Mouse (Mus musculus): ENCODE measurements around the gene Bbof1.
A peak's percentile ranks its signal among the peaks of the same experiment; 100 is the strongest.

Gene Bbof1

GRCm38 (mm10) chr12:84400653-84401052, 8.2 kb upstream of the Bbof1 start:
- DNase-seq: no peak

- DNase-seq: no peak
Observed at GRCm38 (mm10) chr12:84402923-84403322, 5.9 kb upstream of the Bbof1 start.

DNA sequence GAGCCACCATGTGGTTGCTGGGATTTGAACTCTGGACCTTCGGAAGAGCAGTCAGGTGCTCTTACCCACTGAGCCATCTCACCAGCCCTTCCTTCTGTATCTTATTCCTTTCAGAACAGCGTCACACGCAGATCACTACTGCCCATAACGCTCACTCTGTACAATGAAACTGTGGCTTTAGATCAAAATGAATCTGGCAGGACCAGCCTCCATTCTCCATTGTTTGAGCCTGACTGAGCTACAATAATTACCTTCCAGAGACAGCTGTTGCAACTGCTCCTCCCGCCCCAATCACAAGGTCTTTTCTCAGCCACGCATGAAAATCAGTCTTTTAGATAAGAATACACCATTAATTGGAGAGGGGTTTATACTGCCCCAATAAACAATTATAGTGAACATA, 4.3 kb upstream of the Bbof1 start:
- no peak for DNase-seq

- DNase-seq: no peak
Observed at GRCm38 (mm10) chr12:84407259-84407658, 1.6 kb upstream of the Bbof1 start.

DNA sequence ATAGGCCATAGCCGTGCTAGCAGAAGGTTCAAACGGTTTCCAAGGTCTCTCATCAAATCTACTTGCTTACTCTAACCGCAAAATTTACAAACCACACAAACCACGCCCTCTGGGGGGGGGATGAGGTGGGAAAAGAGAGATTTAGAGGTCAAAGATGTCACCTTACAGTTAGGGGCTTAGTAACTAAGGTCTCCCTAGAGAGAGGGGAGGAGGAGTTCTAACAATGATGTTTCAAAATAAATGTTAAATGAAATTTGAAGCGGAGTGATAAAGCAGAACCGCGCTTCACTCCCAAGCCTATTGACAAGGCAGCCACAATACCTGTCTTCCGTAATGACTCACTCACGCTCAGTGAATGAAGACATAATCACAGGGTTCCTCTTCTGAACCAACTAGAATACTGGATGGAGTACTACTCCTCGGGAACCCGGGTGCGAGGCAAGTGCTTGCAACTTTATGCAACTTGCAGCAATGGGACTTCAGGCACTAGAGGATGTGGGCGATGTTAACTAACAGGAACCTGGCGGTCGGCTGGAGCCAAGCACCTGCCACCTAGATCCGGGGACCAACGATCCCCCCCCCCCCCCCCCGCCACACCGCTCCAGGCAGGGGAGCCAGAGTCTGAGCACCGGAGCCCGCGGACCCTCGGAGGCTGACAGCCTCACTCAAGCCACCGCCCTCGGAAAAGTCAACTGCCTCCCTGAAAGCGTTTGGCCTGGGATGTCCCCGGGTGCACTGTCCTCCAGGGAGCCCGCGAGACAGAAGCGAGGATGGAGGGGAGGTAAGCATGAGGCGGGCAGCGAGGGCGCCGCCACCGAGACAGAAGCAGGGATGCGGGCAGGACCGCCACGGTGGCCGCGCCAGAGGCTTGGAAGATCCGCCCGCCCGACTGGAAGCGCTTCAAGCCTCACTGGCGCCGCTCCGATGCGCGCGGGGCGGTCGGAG, 725 bp upstream of the Bbof1 start:
- peak; percentile 48 for DNase-seq

DNA sequence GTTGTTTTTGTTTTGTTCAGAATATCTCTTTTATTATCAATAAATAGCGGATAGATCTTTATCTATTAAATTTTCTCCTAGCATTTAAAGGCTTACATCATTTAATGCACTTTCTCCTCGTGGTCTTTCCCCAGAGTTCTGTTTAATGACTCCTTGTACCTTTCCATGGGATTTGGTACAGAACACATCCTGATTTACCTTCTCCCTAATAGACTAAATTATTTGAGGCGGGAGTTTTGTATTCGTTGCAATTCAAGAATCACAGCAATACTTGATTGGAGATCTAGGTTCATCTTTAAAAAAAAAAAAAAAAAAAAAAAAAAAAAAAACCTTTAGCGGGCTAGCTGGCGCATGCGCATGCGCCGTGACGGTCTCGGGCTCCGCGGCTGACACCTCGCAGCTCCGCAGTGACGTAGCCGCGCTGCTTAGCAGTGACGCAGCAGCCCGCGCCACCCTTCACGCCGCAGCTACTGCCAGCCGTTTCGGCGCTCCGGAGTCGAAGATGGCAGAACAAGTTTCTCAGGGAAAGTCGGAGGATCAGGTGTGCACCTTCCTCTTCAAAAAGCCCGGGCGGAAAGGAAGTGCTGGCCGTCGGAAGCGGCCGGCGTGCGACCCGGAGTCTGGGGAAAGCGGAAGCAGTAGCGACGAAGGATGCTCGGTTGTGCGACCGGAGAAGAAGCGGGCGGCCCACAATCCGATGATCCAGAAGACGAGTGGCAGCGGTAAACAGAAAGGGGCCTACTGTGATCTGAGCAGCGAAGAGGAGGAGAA, 8.1 kb downstream of the Bbof1 start, which contains the start of gene Rnf113a2:
TSS of gene Rnf113a2 (plus strand) at position 363 of the 771 bp plus-strand sequence.
- peak; percentile 84 for DNase-seq

DNA sequence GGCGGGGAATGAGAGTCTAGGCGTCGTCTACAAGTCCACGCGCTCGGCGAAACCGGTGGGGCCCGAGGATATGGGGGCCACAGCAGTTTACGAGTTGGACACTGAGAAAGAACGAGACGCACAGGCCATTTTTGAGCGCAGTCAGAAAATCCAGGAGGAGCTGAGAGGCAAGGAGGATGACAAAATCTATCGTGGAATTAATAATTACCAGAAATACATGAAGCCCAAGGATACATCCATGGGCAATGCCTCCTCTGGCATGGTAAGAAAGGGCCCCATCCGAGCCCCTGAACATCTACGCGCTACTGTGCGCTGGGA, 8.7 kb downstream of the Bbof1 start:
- no peak for DNase-seq

DNA sequence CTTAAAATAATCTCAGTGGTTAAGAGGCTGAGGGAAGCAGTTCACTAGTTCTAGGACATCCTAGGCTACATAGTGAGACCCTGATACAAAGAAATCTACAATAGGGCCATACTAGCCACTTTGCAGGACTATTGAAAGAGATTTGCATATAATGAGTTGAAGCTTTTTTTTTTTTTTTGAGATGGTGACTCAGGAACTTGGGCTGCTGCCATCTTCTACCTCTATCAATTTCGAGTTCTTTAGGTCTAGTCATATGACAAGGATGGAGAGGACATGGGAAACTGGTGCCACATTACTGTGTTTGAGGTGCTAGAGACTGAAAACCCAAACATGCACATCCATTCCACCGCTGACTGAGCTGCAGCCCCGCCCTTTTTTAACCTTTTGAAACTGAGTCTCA, 15.1 kb downstream of the Bbof1 start:
- no peak for DNase-seq

GRCm38 (mm10) chr12:84429825-84430224, 21.0 kb downstream of the Bbof1 start:
- DNase-seq: no peak

- DNase-seq: no peak
Observed at GRCm38 (mm10) chr12:84438697-84439096, 29.8 kb downstream of the Bbof1 start.

DNA sequence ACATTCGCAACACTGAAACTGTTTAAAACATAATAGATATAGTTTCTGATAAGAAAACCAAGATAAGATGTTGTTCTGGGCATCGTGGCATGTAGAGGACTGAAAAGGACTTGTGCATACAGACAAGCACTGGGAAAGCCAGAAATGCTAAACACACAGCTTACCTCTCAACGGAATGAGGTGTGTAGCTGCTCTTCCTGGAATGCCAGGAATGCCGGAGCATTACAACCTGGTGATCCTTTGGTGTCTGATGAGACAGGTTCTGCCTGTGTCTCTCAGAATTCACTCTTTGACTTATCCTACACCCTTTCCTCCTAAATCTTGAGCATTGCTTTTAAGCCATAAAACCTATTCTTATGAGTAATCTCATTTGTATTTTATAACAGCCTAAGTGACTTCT, 33.7 kb downstream of the Bbof1 start:
- no peak for DNase-seq

DNA sequence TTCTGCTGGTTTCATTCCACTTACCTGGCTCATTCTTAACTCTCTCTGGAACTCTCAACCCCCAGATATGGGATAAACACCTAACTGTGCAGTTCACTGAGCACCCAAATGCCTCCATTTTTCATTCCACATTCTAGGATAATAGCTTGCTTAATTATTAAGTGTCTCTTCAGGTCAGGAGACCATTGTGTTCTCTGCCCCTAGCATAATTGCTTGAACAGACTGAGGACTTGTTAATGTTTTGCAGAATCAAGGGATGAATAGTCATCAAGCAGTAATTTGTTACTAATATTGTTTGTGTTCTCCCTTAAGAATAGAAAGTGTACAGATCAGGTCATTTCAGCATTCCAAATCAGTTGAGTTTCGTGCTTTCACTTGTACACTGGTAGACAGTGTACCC, 38.5 kb downstream of the Bbof1 start:
- DNase-seq: no peak

GRCm38 (mm10) chr12:84448181-84448580, 39.3 kb downstream of the Bbof1 start:
- no peak for DNase-seq

DNA sequence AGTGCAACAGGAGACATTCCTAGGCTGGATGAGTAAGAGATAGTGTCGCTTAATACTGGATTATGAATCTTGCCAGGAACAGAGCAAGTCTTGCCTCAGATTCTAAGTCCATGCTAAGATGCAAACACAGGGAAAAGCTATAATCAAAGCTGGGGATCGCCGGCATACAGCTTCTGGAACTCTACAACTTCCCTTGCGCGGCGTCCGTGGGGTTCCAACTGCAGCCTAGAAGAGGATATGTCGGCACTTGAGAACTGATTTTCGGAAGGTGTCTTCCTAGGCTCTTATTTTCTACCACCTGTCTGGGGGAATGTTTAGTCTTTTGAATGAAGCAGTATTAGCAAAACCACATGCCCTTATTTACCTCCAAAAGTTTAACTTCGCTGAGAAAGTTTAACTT, 41.0 kb downstream of the Bbof1 start:
- no peak for DNase-seq

GRCm38 (mm10) chr12:84450351-84450717, 41.5 kb downstream of the Bbof1 start:
- no peak for DNase-seq

- peak; percentile 99 for DNase-seq
Observed at GRCm38 (mm10) chr12:84450718-84451646, 42.1 kb downstream of the Bbof1 start, which contains the start of the genes Aldh6a1 and Lin52. Gene Aldh6a1, minus strand, starts transcription at chr12:84451004. Gene Lin52, plus strand, starts transcription at chr12:84451422.

- peak; percentile 29 for DNase-seq
Observed at GRCm38 (mm10) chr12:84451801-84452200, 42.9 kb downstream of the Bbof1 start.

GRCm38 (mm10) chr12:84456911-84457310, 48.0 kb downstream of the Bbof1 start:
- DNase-seq: no peak

DNA sequence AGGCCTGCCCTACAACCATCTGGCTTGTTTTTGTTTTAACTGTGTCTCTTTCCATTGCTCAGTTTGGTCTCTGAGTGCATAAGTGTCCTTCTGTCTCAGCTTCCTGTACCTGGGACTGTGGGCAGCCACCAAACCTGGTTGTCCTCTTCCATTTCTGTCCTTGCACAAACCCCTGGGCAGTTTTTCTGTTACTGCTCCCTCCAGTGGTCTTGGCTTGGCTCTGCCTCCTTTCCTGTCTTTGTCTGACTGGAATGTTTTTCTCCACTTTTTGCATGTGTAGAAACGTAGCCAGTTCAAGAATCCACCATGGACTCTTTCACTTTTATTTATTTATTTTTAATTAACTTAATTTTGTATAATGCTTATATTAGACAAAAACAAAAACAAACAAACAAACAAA, 51.0 kb downstream of the Bbof1 start:
- no peak for DNase-seq

GRCm38 (mm10) chr12:84461416-84461815, 52.5 kb downstream of the Bbof1 start:
- DNase-seq: no peak

DNA sequence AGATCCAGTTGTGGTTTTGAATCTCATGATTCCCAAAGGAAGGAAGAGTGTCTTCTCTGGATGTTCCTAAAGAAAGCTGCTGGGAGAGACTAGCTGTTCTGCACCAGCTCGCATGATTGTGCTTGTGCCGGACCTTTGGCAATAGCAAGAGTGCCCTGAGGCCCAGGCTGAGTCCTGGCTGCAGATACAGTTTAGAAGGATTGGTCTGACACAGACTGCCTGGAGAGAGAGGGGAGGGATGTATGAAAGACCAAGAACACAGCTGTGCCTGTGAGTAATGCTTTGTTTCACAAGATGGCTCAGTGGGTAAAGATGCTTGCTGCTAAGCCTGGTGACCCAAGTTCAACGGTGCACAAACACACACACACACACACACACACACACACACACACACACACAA, 54.0 kb downstream of the Bbof1 start:
- DNase-seq: no peak

GRCm38 (mm10) chr12:84468701-84469100, 59.8 kb downstream of the Bbof1 start:
- DNase-seq: no peak

- no peak for DNase-seq
Observed at GRCm38 (mm10) chr12:84478937-84479336, 70.1 kb downstream of the Bbof1 start.

Data from cerebellum, adult 11-12 months (tissue).